Mouse (Mus musculus): Measurements from ENCODE around the gene Ccm2. TPM values are rescaled to one million over a fixed set of nuclear protein-coding genes. Genes with fewer than 3 reads are reported as not detected.

Ccm2 gene
- total and polyA plus RNA-seq, 3 experiments, result 30.4 to 34.5 (median 32.7) TPM

- Histone ChIP-seq H3K4me3 (replicated peaks in 1 of 3; ENCODE audit: low read depth in 2 of 3, low read length in 2 of 3, poor library complexity in 1 of 3) (no peak overlapping the region), H3K4me2 (ENCODE audit: insufficient read depth, low read depth, poor library complexity, severe bottlenecking) (no peak overlapping the region), H3K27me3 (replicated peaks) (no peaks in the 10 kb centered on the region), H3K9me3 (replicated peaks; ENCODE audit: low read length) (no peaks in the 10 kb centered on the region), H3K27ac (ENCODE audit: insufficient read depth, low read depth) (no peak overlapping the region), H3K4me1 (ENCODE audit: control insufficient read depth in 1 of 2, insufficient read depth in 2 of 2) (peaks cover 9 to 15% of the 10 kb centered on the region in 2 experiments; a peak in 3 of 4 replicates), H3K36me3 (replicated peaks in 1 of 2; ENCODE audit: control insufficient read depth in 1 of 2, insufficient read depth in 1 of 2, low read length in 1 of 2) (peaks cover 15 to 37% of the 10 kb centered on the region in 2 experiments), H3K79me2 (replicated peaks; ENCODE audit: control insufficient read depth, extremely low read depth, insufficient read depth, poor library complexity, severe bottlenecking) (no peaks in the 10 kb centered on the region), H3K9ac (ENCODE audit: insufficient read depth, low read depth) (no peak overlapping the region)
- no peak for TF ChIP-seq E2F4 (IDR thresholded peaks at IDR 0.05; ENCODE audit: insufficient replicate concordance, low read depth, low read length)
- TF ChIP-seq SMC3 (IDR thresholded peaks at IDR 0.05; ENCODE audit: low read depth, low read length), result no peak
- no peak for TF ChIP-seq ZNF384 (IDR thresholded peaks at IDR 0.05; ENCODE audit: low read depth, low read length)
- TF ChIP-seq HCFC1 (IDR thresholded peaks at IDR 0.05; ENCODE audit: low read depth, low read length), result no peak
- no peak for TF ChIP-seq POLR2AphosphoS2 (IDR thresholded peaks at IDR 0.05; ENCODE audit: low read depth, low read length)
- TF ChIP-seq JUN (IDR thresholded peaks at IDR 0.05; ENCODE audit: insufficient read depth, low read depth, low read length), result no peak
- TF ChIP-seq TBP (conservative IDR thresholded peaks at IDR 0.05; ENCODE audit: low read depth, low read length), result no peak
- no peak for DNase-seq (ENCODE audit: extremely low read depth)
- in situ Hi-C loops (cut with MboI; ENCODE audit: low pct_ligation_motif_present, low pct_unique_long_range_greater_than_20kb, low sequenced_read_pairs) (no loop called here), dilution Hi-C loops (cut with MboI; ENCODE audit: extremely low pct_ligation_motif_present, extremely low pct_unique_long_range_greater_than_20kb, low sequenced_read_pairs) (no loop called here)
These were observed 55.2 kb downstream of the Ccm2 start for GRCm38 (mm10) chr11:6601649-6602480.

DNA sequence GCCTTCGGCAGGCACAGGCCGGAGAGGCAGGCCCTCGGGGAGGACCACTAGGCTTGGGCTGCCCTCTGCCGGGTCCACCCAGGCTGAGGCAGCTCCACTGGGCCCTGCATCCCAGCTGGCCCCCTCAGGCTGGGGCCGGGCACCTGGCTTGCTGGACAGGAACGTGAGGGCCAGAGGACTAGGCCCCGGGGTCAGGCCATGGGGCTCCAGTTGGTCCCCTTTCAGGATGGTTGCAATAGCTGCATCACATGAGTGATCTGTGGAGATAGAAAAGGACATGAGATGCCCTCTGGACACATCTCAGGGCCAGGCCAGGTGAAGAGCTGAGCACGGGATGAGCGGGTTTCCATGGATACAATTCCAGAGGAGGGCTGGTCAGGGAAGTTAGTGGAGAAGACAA lies 56.0 kb downstream of the Ccm2 start:
- H3K27me3 ChIP-seq (replicated peaks), result no peaks in the 10 kb centered on the region
- no peaks in the 10 kb centered on the region for H3K9me3 ChIP-seq (replicated peaks; ENCODE audit: low read length)
- no peak overlapping the region for H3K27ac ChIP-seq (ENCODE audit: insufficient read depth, low read depth)
- TF ChIP-seq POLR2A (IDR thresholded peaks at IDR 0.05; ENCODE audit: low read depth, low read length) (no peak), MAZ (IDR thresholded peaks at IDR 0.05; ENCODE audit: low read depth, low read length) (no peak), SIN3A (IDR thresholded peaks at IDR 0.05; ENCODE audit: low read length) (no peak), RAD21 (IDR thresholded peaks at IDR 0.05; ENCODE audit: low read depth, low read length) (no peak), CTCF (conservative IDR thresholded peaks at IDR 0.05 in 1 of 2, IDR thresholded peaks at IDR 0.05 in 1 of 2; ENCODE audit: low read depth in 2 of 2, low read length in 2 of 2) (no peak), NRF1 (IDR thresholded peaks at IDR 0.05; ENCODE audit: low read depth, low read length) (no peak), MAFK (IDR thresholded peaks at IDR 0.05; ENCODE audit: insufficient replicate concordance, low read length) (no peak), HCFC1 (IDR thresholded peaks at IDR 0.05; ENCODE audit: low read depth, low read length) (no peak), EP300 (IDR thresholded peaks at IDR 0.05; ENCODE audit: low read length) (no peak), GABPA (IDR thresholded peaks at IDR 0.05; ENCODE audit: insufficient replicate concordance, low read depth, low read length) (no peak), ELF1 (IDR thresholded peaks at IDR 0.05; ENCODE audit: low read depth, low read length) (no peak), IRF4 (IDR thresholded peaks at IDR 0.05; ENCODE audit: low read depth, low read length) (no peak), NELFE (IDR thresholded peaks at IDR 0.05; ENCODE audit: low read depth, low read length) (no peak), TBP (conservative IDR thresholded peaks at IDR 0.05; ENCODE audit: low read depth, low read length) (no peak), ZKSCAN1 (IDR thresholded peaks at IDR 0.05; ENCODE audit: borderline replicate concordance, low read depth, low read length) (no peak), ZMIZ1 (IDR thresholded peaks at IDR 0.05; ENCODE audit: low read depth, low read length) (no peak)
- no peak overlapping the region for H3K4me3 ChIP-seq (replicated peaks in 1 of 3; ENCODE audit: low read depth in 2 of 3, low read length in 2 of 3, poor library complexity in 1 of 3)
- DNase-seq (ENCODE audit: extremely low read depth), result no peak
- no peak overlapping the region for H3K4me2 ChIP-seq (ENCODE audit: insufficient read depth, low read depth, poor library complexity, severe bottlenecking)
- peaks cover 9 to 29% of the 10 kb centered on the region in 2 experiments for H3K36me3 ChIP-seq (replicated peaks in 1 of 2; ENCODE audit: control insufficient read depth in 1 of 2, insufficient read depth in 1 of 2, low read length in 1 of 2)
- H3K79me2 ChIP-seq (replicated peaks; ENCODE audit: control insufficient read depth, extremely low read depth, insufficient read depth, poor library complexity, severe bottlenecking), result no peaks in the 10 kb centered on the region
- peaks cover 9 to 17% of the 10 kb centered on the region in 2 experiments; a peak in 3 of 4 replicates for H3K4me1 ChIP-seq (ENCODE audit: control insufficient read depth in 1 of 2, insufficient read depth in 2 of 2)
- in situ Hi-C loops (cut with MboI; ENCODE audit: low pct_ligation_motif_present, low pct_unique_long_range_greater_than_20kb, low sequenced_read_pairs), result no loop called here
- dilution Hi-C loops (cut with MboI; ENCODE audit: extremely low pct_ligation_motif_present, extremely low pct_unique_long_range_greater_than_20kb, low sequenced_read_pairs), result no loop called here
- no peak overlapping the region for H3K9ac ChIP-seq (ENCODE audit: insufficient read depth, low read depth)
